Mouse (Mus musculus) kidney, adult 9 months (tissue): ENCODE measurements at regions not wholly inside any gene's neighbourhood (a gene's known extent, or its start where the extent isn't known, plus 50 kb on each side); places are given as distances from the start of the nearest gene placed in this dataset.

Experiments
- DNase-seq: peaks from one replicate; pipeline ENCODE4 v3.0.0; 2022

GRCm38 (mm10) chr14:55301996-55302395, 80.2 kb downstream of the Dhrs2 start:
- DNase-seq: no peak

- no peak for DNase-seq
Observed at GRCm38 (mm10) chr14:55313615-55314014, 91.8 kb downstream of the Dhrs2 start.

- no peak for DNase-seq
Observed at GRCm38 (mm10) chr14:55323897-55324296, 102.1 kb downstream of the Dhrs2 start.

GRCm38 (mm10) chr14:55324335-55324734, 102.5 kb downstream of the Dhrs2 start:
- DNase-seq: no peak

GRCm38 (mm10) chr14:55333812-55334211, 112.0 kb downstream of the Dhrs2 start:
- no peak for DNase-seq

GRCm38 (mm10) chr14:55334305-55334704, 112.5 kb downstream of the Dhrs2 start:
- DNase-seq: no peak

GRCm38 (mm10) chr14:55335586-55335985, 113.8 kb downstream of the Dhrs2 start:
- DNase-seq: no peak

GRCm38 (mm10) chr14:55336451-55337195, 114.8 kb downstream of the Dhrs2 start:
- no peak for DNase-seq

- DNase-seq: no peak
Observed at GRCm38 (mm10) chr14:55338010-55338409, 116.2 kb downstream of the Dhrs2 start.

GRCm38 (mm10) chr14:55338500-55338899, 116.7 kb downstream of the Dhrs2 start:
- no peak for DNase-seq

- DNase-seq: no peak
Observed at GRCm38 (mm10) chr14:55339036-55339614, 117.3 kb downstream of the Dhrs2 start.

GRCm38 (mm10) chr14:55343341-55343740, 121.5 kb downstream of the Dhrs2 start:
- no peak for DNase-seq

- DNase-seq: no peak
Observed at GRCm38 (mm10) chr14:55343914-55344313, 122.1 kb downstream of the Dhrs2 start.

GRCm38 (mm10) chr14:55345091-55345490, 123.3 kb downstream of the Dhrs2 start:
- DNase-seq: no peak

GRCm38 (mm10) chr14:55348098-55348497, 126.3 kb downstream of the Dhrs2 start:
- no peak for DNase-seq

- DNase-seq: no peak
Observed at GRCm38 (mm10) chr14:55357258-55357657, 121.3 kb upstream of the Dhrs4 start.

- no peak for DNase-seq
Observed at GRCm38 (mm10) chr14:55358429-55358828, 120.1 kb upstream of the Dhrs4 start.

GRCm38 (mm10) chr14:55362316-55362715, 116.2 kb upstream of the Dhrs4 start:
- no peak for DNase-seq

- DNase-seq: no peak
Observed at GRCm38 (mm10) chr14:55362757-55363156, 115.8 kb upstream of the Dhrs4 start.

- DNase-seq: no peak
Observed at GRCm38 (mm10) chr14:55370384-55370783, 108.2 kb upstream of the Dhrs4 start.

- no peak for DNase-seq
Observed at GRCm38 (mm10) chr14:55372960-55373359, 105.6 kb upstream of the Dhrs4 start.

- peak; percentile 4 for DNase-seq
Observed at GRCm38 (mm10) chr14:55386773-55387172, 91.8 kb upstream of the Dhrs4 start.

GRCm38 (mm10) chr14:55387378-55387777, 91.2 kb upstream of the Dhrs4 start:
- DNase-seq: no peak

- DNase-seq: no peak
Observed at GRCm38 (mm10) chr14:55392390-55392789, 86.2 kb upstream of the Dhrs4 start.

- no peak for DNase-seq
Observed at GRCm38 (mm10) chr14:55406146-55406545, 72.4 kb upstream of the Dhrs4 start.
